Mouse (Mus musculus) hindlimb bud, embryonic 11.5 days (tissue): Measurements from ENCODE around the gene Otogl.

Source experiments
- DNase-seq: peaks from one replicate; pipeline ENCODE4 v3.0.0-alpha.2; 2012; ENCODE audit warnings: low read depth, low spot score; ENCODE audit errors: extremely low spot score

Gene Otogl

GRCm38 (mm10) chr10:107912084-107912573 is at the start of gene Otogl:
Otogl (minus strand) TSS chr10:107912134.
- DNase-seq = no peak

GRCm38 (mm10) chr10:107956588-107956987 is 44.7 kb upstream of the Otogl start:
- no peak for DNase-seq

GRCm38 (mm10) chr10:107954444-107954843 is 42.5 kb upstream of the Otogl start:
- no peak for DNase-seq

- DNase-seq = no peak
Observed at GRCm38 (mm10) chr10:107951596-107951995, 39.7 kb upstream of the Otogl start.

- no peak for DNase-seq
Observed at GRCm38 (mm10) chr10:107949945-107950344, 38.0 kb upstream of the Otogl start.

GRCm38 (mm10) chr10:107948647-107949046 is 36.7 kb upstream of the Otogl start:
- no peak for DNase-seq

GRCm38 (mm10) chr10:107948038-107948437 is 36.1 kb upstream of the Otogl start:
- DNase-seq = no peak

- no peak for DNase-seq
Observed at GRCm38 (mm10) chr10:107946348-107946747, 34.4 kb upstream of the Otogl start.

GRCm38 (mm10) chr10:107943859-107944258 is 31.9 kb upstream of the Otogl start:
- DNase-seq = no peak

GRCm38 (mm10) chr10:107941188-107941900 is 29.4 kb upstream of the Otogl start:
- DNase-seq = no peak

GRCm38 (mm10) chr10:107940302-107940701 is 28.4 kb upstream of the Otogl start:
- no peak for DNase-seq

- no peak for DNase-seq
Observed at GRCm38 (mm10) chr10:107939821-107940220, 27.9 kb upstream of the Otogl start.

GRCm38 (mm10) chr10:107934055-107934454 is 22.1 kb upstream of the Otogl start:
- DNase-seq = no peak

- DNase-seq = no peak
Observed at GRCm38 (mm10) chr10:107933527-107933926, 21.6 kb upstream of the Otogl start.

GRCm38 (mm10) chr10:107931833-107932828 is 20.2 kb upstream of the Otogl start:
- DNase-seq = no peak

GRCm38 (mm10) chr10:107930471-107931021 is 18.6 kb upstream of the Otogl start:
- DNase-seq = no peak

GRCm38 (mm10) chr10:107925306-107925705 is 13.4 kb upstream of the Otogl start:
- DNase-seq = no peak

GRCm38 (mm10) chr10:107923860-107924259 is 11.9 kb upstream of the Otogl start:
- DNase-seq = no peak

- no peak for DNase-seq
Observed at GRCm38 (mm10) chr10:107922750-107923149, 10.8 kb upstream of the Otogl start.

GRCm38 (mm10) chr10:107921549-107921948 is 9.6 kb upstream of the Otogl start:
- DNase-seq = no peak

GRCm38 (mm10) chr10:107921134-107921533 is 9.2 kb upstream of the Otogl start:
- DNase-seq = no peak
